Mouse (Mus musculus): Measurements from ENCODE around the gene Cgnl1.

Gene Cgnl1

DNA sequence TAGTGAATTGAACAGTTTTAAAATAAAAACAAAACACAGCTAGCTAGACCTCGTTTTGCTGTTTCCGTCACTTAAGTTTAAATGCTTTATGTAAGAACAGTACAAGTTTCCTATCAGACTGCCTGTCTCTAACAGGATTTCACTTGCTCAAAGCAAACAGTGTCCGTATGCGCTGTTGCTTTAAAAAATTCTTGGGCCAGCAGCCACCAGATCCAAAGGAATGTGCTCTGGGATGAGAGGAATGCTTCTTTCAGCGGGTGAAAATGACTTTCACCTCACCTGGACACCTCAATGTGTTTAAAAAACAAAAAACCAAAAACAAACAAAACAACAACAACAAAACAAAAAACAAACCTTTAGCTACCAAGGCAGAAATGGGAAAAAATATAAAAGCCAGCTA is 54.4 kb downstream of the Cgnl1 start:
- no peak for DNase-seq (ENCODE audit: low read depth)

GRCm38 (mm10) chr9:71710776-71711175 is 60.6 kb downstream of the Cgnl1 start:
- DNase-seq (ENCODE audit: low read depth) = no peak

DNA sequence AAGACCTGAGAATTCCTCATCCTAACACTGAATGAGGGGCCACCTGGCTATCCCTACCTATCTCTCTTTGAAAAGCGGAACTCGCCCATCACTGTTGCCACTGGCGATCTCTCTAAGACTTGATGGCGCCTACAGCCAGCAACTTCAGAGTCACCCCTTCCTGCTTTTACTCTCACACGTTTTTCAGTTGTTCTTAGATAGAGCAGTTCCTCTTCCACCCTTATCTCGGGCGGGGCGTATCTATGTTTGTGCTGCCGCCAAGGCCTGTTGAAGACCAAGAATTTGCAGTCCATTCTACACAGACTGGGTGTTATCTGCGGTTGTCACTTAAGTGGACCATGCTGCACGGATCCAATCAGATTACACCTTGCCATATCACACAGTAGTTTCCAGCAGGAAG is 62.2 kb downstream of the Cgnl1 start:
- DNase-seq (ENCODE audit: low read depth) = no peak

DNA sequence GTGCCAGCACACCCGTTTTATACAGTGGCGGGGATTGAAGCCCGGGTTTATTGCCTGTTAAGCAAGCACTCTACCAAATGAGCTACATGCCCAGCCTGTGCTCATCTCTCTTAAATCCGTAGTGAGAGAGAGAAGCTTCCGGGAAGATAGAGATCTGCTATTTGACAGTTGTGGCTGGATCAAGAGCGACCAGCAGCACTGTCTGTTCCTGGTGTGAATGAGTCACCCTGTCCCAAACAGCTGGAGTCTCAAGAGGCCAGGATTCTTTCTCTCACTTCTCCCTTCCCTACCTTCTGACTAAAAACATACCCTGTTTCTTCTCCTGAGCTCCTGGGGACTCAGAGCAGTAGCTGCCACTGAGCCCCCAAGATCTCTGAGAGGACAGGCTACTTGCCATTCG is 63.4 kb downstream of the Cgnl1 start:
- DNase-seq (ENCODE audit: low read depth) = no peak

- DNase-seq (ENCODE audit: low read depth) = no peak
Observed at GRCm38 (mm10) chr9:71704332-71705014, 66.9 kb downstream of the Cgnl1 start.

DNA sequence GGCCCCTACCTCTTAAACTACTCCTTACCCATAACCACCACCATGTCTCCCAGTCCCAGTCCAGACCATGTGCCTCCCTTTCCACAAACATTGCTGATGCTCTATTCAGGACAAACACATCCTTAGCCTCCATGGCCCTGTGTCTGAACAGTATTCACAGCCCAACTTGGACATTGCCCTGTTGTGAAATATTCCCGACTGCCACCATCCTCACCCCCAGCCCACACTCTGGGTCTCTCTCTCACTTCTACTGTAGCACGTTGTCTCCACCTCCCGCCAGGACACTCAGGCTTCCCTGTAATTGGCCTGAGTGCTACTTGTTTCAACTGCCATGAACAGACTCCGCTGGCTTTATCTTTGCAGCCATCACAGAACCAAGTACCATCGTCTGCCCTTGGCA is 72.3 kb downstream of the Cgnl1 start:
- no peak for DNase-seq (ENCODE audit: low read depth)

- no peak for DNase-seq (ENCODE audit: low read depth)
Observed at GRCm38 (mm10) chr9:71698116-71698515, 73.3 kb downstream of the Cgnl1 start.

GRCm38 (mm10) chr9:71697189-71697588 is 74.2 kb downstream of the Cgnl1 start:
- no peak for DNase-seq (ENCODE audit: low read depth)

DNA sequence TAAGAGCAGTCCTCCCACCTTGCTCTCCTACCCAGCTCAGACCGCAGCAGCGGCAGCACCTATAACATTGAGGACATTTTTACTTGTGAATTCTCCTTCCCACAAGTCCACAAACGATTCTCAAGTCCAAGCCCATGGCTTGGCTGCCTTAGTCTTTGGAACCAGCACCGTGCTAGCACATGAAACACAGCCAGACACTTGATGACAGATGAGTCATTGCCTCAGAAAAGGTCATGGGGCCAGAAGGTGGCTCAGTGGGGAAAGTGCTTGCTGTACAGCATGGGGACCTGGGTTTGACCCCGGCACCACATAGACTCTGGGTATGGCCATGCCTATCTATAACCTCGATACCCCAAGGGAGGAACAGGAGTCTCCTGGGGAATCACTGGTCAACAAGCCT is 74.6 kb downstream of the Cgnl1 start:
- DNase-seq (ENCODE audit: low read depth) = no peak

DNA sequence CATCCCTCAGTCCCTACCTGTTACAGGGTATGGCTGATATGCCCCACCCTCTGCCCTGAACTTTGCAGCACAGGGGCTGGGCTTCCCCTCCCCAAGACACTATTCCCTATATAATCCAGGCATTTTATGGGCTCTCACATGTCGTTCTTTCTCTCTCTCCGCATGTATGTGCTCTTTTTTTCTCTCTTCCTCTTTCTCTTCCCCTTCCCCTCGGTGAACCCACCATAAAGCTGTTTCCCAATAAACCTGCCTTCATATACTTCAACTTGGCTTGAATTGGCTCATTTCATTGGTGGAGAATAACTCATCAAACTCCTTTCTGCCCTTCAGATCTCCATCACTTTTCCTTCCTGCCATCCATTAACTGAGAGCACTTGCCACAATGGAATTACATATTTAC is 76.3 kb downstream of the Cgnl1 start:
- no peak for DNase-seq (ENCODE audit: low read depth)

DNA sequence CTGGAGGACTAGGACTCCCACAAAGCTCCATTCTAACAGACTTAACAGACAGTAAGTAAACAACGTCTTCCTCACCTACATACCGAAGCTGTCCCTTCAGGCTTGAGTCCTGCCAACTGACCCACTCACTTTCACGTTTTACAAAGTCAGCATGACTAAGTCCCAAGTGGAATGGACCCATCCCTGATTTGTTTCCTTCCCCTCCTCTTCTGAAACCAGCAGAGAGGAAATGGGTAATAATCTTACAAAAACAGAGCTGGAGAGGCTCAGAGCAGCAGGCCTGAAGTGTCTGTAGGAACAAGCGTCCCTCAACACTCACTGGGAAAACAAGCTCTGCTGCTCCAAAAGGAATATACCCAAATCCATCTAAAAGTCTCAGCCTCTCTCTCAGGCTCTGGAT is 77.2 kb downstream of the Cgnl1 start:
- no peak for DNase-seq (ENCODE audit: low read depth)

DNA sequence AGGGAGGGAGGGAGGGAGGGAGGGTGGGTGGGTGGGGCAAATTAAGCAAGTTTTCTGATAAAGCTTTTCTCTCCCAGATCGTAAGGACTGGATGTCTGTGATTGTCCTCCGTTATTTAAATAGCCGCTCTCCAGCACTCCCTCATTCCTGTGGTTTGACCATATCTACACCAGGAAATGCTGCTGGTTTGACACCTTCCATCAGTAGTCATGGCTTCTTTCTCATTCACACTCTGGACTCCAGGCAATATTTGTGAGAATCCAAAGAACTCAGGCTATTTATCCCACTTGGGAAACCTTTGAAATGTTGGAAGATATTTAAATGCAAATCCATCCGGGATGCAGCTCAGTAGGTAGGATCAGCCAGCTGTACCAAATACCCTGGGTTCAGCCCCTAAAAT is 77.6 kb downstream of the Cgnl1 start:
- DNase-seq (ENCODE audit: low read depth) = no peak

DNA sequence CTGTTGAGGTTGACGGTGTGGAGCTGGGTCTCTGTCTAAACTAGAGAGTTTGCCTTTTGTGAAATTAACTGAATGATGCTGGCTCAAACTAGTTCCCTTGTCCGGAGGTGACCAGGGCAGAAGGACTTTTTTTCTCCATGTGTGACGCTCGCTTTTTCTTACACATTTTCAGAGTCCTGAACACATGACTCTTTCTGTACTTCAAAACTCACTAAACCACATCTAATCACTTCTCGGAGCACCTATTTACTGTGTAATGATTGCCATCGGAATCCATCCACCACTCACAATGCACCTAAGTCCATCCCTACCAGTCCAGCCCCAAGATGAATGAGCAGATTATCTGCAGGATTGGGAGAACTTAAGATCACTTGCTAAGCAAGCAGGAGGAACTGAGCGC is 79.2 kb downstream of the Cgnl1 start:
- no peak for DNase-seq (ENCODE audit: low read depth)

DNA sequence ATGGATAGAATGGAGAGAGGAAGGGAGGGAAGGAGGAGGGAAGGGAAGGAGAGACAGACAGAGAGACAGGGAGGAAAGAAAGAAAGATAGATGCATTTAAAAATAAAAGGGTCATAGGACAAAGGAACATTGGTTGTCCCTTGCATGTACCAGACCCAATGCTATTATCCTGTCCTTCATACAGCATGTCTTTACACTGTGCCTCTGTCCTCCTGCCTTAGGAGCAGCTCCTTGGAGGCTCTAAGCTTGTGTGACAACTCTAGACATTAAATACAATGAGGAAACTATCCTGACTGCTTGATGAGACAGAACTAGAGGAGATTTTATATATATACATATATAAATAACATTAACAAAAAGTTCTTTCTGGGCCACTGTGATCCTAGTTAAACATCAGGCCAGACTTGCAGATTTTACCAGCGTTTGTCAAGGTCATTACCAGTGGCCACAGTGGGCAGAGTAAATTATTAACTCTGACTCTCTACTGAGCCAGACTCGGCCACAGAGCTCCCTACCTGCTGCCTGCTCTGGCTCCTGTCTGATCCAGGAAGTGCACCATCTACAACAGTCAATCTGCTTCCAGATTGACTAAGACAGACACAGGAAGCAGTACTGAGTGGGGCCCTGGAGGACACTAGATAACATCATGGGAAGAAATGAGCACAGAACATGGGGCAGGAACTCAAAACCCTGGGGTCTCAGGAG is 81.9 kb downstream of the Cgnl1 start:
- no peak for DNase-seq (ENCODE audit: low read depth)

GRCm38 (mm10) chr9:71686463-71686862 is 84.9 kb downstream of the Cgnl1 start:
- no peak for DNase-seq (ENCODE audit: low read depth)

DNA sequence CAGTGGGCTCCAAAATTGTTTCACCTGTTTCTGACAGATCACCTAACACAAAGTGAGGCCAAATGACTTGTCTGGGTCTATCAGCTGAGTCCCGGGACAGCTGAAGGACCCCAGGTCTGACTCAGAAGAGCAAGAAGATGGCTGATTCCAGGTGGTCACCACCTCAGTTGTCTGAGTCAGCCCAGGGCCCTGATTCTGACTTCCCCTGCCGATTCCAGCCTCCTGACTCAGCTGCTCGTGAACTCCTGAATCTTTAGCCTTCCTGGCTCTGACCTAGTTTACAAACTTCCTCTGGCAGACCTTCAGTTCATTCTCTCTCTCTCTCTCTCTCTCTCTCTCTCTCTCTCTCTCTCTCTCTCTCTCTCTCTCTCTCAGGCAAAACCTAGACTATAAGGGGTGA is 86.6 kb downstream of the Cgnl1 start:
- no peak for DNase-seq (ENCODE audit: low read depth)

DNA sequence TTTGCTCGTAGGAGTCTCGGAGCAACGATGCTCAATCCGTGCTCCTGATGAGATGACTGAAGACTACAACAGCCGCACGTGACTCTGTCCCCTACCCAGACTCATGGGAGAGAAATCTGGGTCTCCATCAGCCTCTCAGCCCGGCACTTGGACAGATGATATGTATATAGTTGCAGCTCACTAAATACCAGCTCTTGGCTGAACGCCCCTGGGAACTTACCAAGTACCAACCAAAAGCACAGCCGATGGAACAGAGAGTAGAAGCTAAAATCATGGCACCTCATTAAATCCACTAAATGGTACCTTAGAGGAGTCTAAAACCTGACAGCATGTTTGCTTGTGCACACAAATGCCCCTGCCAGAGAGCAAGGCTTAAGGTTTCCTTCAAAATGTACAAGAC is 91.0 kb downstream of the Cgnl1 start:
- DNase-seq (ENCODE audit: low read depth) = no peak

DNA sequence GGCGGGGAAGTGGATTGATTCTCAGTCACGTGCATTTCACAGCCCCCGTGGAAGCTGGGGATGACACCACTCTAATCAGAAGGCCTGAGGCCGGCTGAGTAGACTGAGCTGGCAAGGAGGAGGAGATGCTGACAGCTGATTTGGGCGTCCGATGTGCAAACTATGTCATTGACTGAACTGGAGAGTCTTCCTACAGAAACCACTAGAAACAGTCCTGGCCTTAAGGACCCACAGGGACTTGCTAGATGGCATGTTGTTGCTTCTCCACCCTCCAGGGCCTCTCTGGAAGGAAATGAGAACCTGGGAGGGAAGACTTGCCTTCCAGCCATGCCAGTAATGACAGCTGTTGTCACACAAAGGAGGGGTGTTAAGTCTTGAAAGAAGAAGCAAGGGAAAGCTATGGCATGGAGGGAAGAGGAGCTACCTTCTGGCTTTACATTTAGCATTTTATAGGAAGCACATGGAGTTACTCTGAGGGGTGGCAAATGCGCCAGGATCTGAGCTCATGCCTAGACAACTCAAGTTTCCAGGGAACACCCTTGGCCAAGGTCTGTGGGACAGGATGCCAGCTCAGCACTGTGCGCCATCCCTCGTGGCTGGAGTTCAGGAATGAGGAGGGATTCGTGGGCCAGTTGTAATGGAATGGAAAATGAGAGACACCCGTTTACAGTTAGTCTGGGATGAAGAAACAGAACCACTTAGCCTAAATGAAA is 92.1 kb downstream of the Cgnl1 start:
- DNase-seq (ENCODE audit: low read depth) = no peak

GRCm38 (mm10) chr9:71676988-71677688 is 94.3 kb downstream of the Cgnl1 start:
- DNase-seq (ENCODE audit: low read depth) = no peak

DNA sequence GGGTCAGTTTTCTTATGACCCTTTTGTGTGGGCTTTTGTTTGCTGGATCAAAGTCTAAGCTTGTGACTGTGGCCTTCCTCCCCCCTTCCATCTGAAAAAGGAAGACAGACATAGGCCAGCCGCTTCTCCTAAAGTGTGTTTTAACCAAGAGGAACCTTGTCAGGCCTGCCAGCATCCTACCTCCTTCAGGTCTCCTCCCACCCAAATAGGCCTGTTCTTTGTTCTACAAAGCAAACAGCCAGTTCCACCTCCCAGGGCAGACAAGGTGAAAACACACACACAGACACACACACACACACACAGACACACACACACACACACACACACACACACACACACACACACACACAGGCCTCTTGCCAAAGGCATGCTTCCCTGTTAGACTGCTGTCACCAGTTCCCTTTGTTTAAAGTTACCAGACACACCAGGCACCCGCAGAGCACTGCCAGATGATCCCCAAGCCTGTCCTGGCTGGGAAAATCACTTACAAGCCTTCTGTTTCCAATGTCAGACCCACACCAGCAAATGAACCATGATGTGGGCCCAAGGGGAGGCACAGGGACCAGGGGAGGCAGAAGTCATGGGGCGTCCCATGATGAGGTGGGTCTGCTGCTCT is 95.5 kb downstream of the Cgnl1 start:
- no peak for DNase-seq (ENCODE audit: low read depth)

DNA sequence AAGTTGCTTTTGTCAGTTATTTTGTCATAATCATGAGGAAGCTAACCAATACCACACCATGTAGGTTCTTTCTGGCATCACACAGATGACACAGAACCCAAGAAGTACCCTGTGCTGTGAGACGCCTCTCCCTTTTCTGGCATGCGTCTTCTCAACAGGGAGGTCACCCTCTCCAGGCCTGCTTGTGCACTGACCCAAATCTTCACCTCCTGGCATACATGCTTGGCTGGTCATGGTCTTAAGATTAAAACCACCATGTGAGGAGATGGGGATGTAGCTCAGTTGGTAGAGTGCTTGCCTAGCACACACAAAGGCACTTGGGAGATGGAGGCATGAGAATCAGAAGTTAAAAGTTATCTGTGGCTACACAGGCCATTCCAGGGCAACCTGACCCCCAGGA is 96.2 kb downstream of the Cgnl1 start:
- no peak for DNase-seq (ENCODE audit: low read depth)

DNA sequence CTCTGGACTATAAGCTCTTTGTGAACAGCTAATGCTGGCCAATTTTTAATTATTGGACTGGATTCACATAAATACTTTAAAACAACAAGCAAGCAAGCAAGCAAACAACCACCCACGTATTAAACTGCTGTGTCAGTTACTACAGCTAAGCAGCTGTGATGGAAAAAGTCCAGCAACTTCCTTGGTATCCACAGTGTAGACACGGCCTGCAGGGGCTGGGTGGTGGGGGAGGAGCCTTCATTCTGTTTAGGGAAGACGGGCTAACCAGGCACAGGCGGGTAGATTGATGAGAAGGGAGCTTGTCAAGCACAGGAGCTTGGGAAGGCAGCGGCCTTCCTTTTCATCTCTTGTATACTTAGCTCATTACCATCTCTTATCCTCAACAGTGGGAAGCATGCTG is 96.9 kb downstream of the Cgnl1 start:
- no peak for DNase-seq (ENCODE audit: low read depth)

Data from induced T-regulatory cell, adult 2 months (primary cell).